ENCODE assay signal across 7 mouse cellular contexts in genomic region chr17:87282007-87282705, GRCm38 (mm10). TPM values are rescaled to one million over a fixed set of nuclear protein-coding genes. Genes with fewer than 3 reads are reported as not detected.
A peak's percentile ranks its signal among the peaks of the same experiment; 100 is the strongest.
DNase-seq lines count a peak whose midpoint lies in the region; ATAC-seq lines count a peak whose summit lies in the region.

No protein-coding gene starts in this region.

- H3K4me1 ChIP-seq in embryonic facial prominence, embryonic 10.5 days, result peaks cover 33% of the 10 kb centered on the region
- H3K4me1 ChIP-seq in midbrain, embryonic 11.5 days (ENCODE audit: control insufficient read depth, insufficient read depth, low read length), result peaks cover 11% of the 10 kb centered on the region

- H3K27me3 ChIP-seq in embryonic facial prominence, embryonic 10.5 days (replicated peaks; ENCODE audit: low read depth, poor library complexity, severe bottlenecking), result peaks cover 67% of the 10 kb centered on the region
- peaks cover 30% of the 10 kb centered on the region for H3K27me3 ChIP-seq in midbrain, embryonic 11.5 days (ENCODE audit: control insufficient read depth, insufficient read depth, low read length)

- peak overlapping the region; percentile 95 for H3K27ac ChIP-seq in embryonic facial prominence, embryonic 10.5 days (replicated peaks)
- peak overlapping the region; percentile 83 for H3K27ac ChIP-seq in midbrain, embryonic 11.5 days (ENCODE audit: low read depth, low read length)

- no peaks in the 10 kb centered on the region for H3K9me3 ChIP-seq in embryonic facial prominence, embryonic 10.5 days
- H3K9me3 ChIP-seq in midbrain, embryonic 11.5 days (ENCODE audit: control insufficient read depth, low read length), result no peaks in the 10 kb centered on the region

- H3K4me3 ChIP-seq in embryonic facial prominence, embryonic 10.5 days, result peak overlapping the region; percentile 86
- H3K4me3 ChIP-seq in midbrain, embryonic 11.5 days (ENCODE audit: low read depth, low read length), result peak overlapping the region; percentile 64

- peak; percentile 96 for DNase-seq in adrenal gland, postnatal 10 days
- peak; percentile 90 for DNase-seq in embryonic facial prominence, embryonic 10.5 days (ENCODE audit: low spot score)
- DNase-seq in kidney, adult 11 months, result peak; percentile 97
- peak; percentile 57 for DNase-seq in left cerebral cortex, postnatal 4 days
- DNase-seq in midbrain, embryonic 11.5 days (ENCODE audit: low spot score, missing footprints), result peak; percentile 98
- DNase-seq in right cerebral cortex, postnatal 4 days, result peak; percentile 32

- under 1% methylated on average over 44 of the region's 44 CpGs for WGBS in embryonic facial prominence, embryonic 10.5 days
- WGBS in midbrain, embryonic 11.5 days, result under 1% methylated on average over 44 of the region's 44 CpGs

- no peaks in the 10 kb centered on the region for H3K36me3 ChIP-seq in embryonic facial prominence, embryonic 10.5 days (replicated peaks)
- no peaks in the 10 kb centered on the region for H3K36me3 ChIP-seq in midbrain, embryonic 11.5 days (ENCODE audit: control insufficient read depth, insufficient read depth, low read length)

- H3K9ac ChIP-seq in midbrain, embryonic 11.5 days (ENCODE audit: low read length), result peak overlapping the region; percentile 88

- intact Hi-C loops in left cerebral cortex, postnatal 4 days (cut with DNase I), result no loop called here

- ATAC-seq in granulocyte monocyte progenitor cell, adult 5-6 weeks (replicated peaks; ENCODE audit: poor library complexity, severe bottlenecking), result peak; percentile 70
- peak; percentile 86 for ATAC-seq in midbrain, embryonic 11.5 days (ENCODE audit: low FRiP score)

- H3K4me2 ChIP-seq in midbrain, embryonic 11.5 days, result peak overlapping the region; percentile 95

RNA-seq across cellular contexts. Expression of gene Ttc7, which starts 0.5 kb away (rescaled TPM):
- 10 to 100 TPM; 11.7 to 13.7 TPM for total RNA-seq in adrenal gland, postnatal 10 days (2021)
- 3.6 and 4.0 TPM in 2 replicates for polyA plus RNA-seq in embryonic facial prominence, embryonic 10.5 days (2016; fragmentation: Nextera tagmentation; extraction: Ambion mirVana)
- total RNA-seq in granulocyte monocyte progenitor cell, adult 5-6 weeks (2014; fragmentation: Nextera tagmentation), result 68.9 and 94.1 TPM in 2 replicates
- 42.2 and 46.7 TPM in 2 replicates for total RNA-seq in granulocyte monocyte progenitor cell, adult 5-6 weeks (2017)
- total RNA-seq in left cerebral cortex, postnatal 4 days (2021), result 1 to 10 TPM; 7.7 to 8.7 TPM
- 3.0 and 3.1 TPM in 2 replicates for polyA plus RNA-seq in midbrain, embryonic 11.5 days (2014; fragmentation: Nextera tagmentation; extraction: Ambion mirVana)

RNA-seq across cellular contexts. Expression of gene Mcfd2, which starts 16.4 kb away (rescaled TPM):
- 100 to 1,000 TPM; 124 to 155 TPM for total RNA-seq in adrenal gland, postnatal 10 days (2021)
- polyA plus RNA-seq in embryonic facial prominence, embryonic 10.5 days (2016; fragmentation: Nextera tagmentation; extraction: Ambion mirVana), result 75.2 and 81.8 TPM in 2 replicates
- 64.9 and 73.6 TPM in 2 replicates for total RNA-seq in granulocyte monocyte progenitor cell, adult 5-6 weeks (2014; fragmentation: Nextera tagmentation)
- total RNA-seq in granulocyte monocyte progenitor cell, adult 5-6 weeks (2017), result 112 and 128 TPM in 2 replicates
- 10 to 100 TPM; 22.3 to 23.2 TPM for total RNA-seq in left cerebral cortex, postnatal 4 days (2021)
- polyA plus RNA-seq in midbrain, embryonic 11.5 days (2014; fragmentation: Nextera tagmentation; extraction: Ambion mirVana), result 72.9 and 75.0 TPM in 2 replicates

Comparison
In these comparisons a context has a peak if more than half of its experiments do, and no peak if none do; other contexts are left out.
1. Peak in every context shown above with its lines: DNase-seq, ATAC-seq, H3K4me3 ChIP-seq and H3K27ac ChIP-seq.
2. DNase-seq: peak in every context shown above with its lines; median percentile 98 in midbrain, embryonic 11.5 days; 97 in kidney, adult 11 months; 96 in adrenal gland, postnatal 10 days; 90 in embryonic facial prominence, embryonic 10.5 days; 57 in left cerebral cortex, postnatal 4 days; 32 in right cerebral cortex, postnatal 4 days.